Mouse (Mus musculus): Measurements from ENCODE around the gene Kif27.

Kif27 gene

GRCm38 (mm10) chr13:58364353-58365175 lies 5.6 kb upstream of the Kif27 start:
- DNase-seq (ENCODE audit: extremely low spot score, low spot score), result no peak

GRCm38 (mm10) chr13:58359304-58359653 lies 357 bp upstream of the Kif27 start:
- DNase-seq (ENCODE audit: extremely low spot score, low spot score), result no peak

- DNase-seq (ENCODE audit: extremely low spot score, low spot score), result no peak
Measured at GRCm38 (mm10) chr13:58352996-58353395, 5.9 kb downstream of the Kif27 start.

GRCm38 (mm10) chr13:58350606-58351005 lies 8.3 kb downstream of the Kif27 start:
- no peak for DNase-seq (ENCODE audit: extremely low spot score, low spot score)

- DNase-seq (ENCODE audit: extremely low spot score, low spot score), result no peak
Measured at GRCm38 (mm10) chr13:58344505-58344904, 14.4 kb downstream of the Kif27 start.

GRCm38 (mm10) chr13:58337456-58337855 lies 21.5 kb downstream of the Kif27 start:
- DNase-seq (ENCODE audit: extremely low spot score, low spot score), result no peak

- no peak for DNase-seq (ENCODE audit: extremely low spot score, low spot score)
Measured at GRCm38 (mm10) chr13:58334116-58334515, 24.8 kb downstream of the Kif27 start.

GRCm38 (mm10) chr13:58317768-58318167 lies 41.2 kb downstream of the Kif27 start:
- no peak for DNase-seq (ENCODE audit: extremely low spot score, low spot score)

GRCm38 (mm10) chr13:58314991-58315390 lies 43.9 kb downstream of the Kif27 start:
- no peak for DNase-seq (ENCODE audit: extremely low spot score, low spot score)

- DNase-seq (ENCODE audit: extremely low spot score, low spot score), result no peak
Measured at GRCm38 (mm10) chr13:58313758-58314157, 45.2 kb downstream of the Kif27 start.

GRCm38 (mm10) chr13:58311351-58311750 lies 47.6 kb downstream of the Kif27 start:
- DNase-seq (ENCODE audit: extremely low spot score, low spot score), result no peak

- DNase-seq (ENCODE audit: extremely low spot score, low spot score), result no peak
Measured at GRCm38 (mm10) chr13:58309499-58309898, 49.4 kb downstream of the Kif27 start.

- DNase-seq (ENCODE audit: extremely low spot score, low spot score), result no peak
Measured at GRCm38 (mm10) chr13:58307453-58307852, 51.5 kb downstream of the Kif27 start.

- DNase-seq (ENCODE audit: extremely low spot score, low spot score), result no peak
Measured at GRCm38 (mm10) chr13:58305230-58305629, 53.7 kb downstream of the Kif27 start.

GRCm38 (mm10) chr13:58302421-58303145 lies 56.3 kb downstream of the Kif27 start:
- DNase-seq (ENCODE audit: extremely low spot score, low spot score), result no peak

GRCm38 (mm10) chr13:58301961-58302360 lies 57.0 kb downstream of the Kif27 start:
- no peak for DNase-seq (ENCODE audit: extremely low spot score, low spot score)

GRCm38 (mm10) chr13:58298756-58299155 lies 60.2 kb downstream of the Kif27 start:
- DNase-seq (ENCODE audit: extremely low spot score, low spot score), result no peak

- DNase-seq (ENCODE audit: extremely low spot score, low spot score), result no peak
Measured at GRCm38 (mm10) chr13:58295582-58295981, 63.3 kb downstream of the Kif27 start.

GRCm38 (mm10) chr13:58292811-58293210 lies 66.1 kb downstream of the Kif27 start:
- peak; percentile 55 for DNase-seq (ENCODE audit: extremely low spot score, low spot score)

- DNase-seq (ENCODE audit: extremely low spot score, low spot score), result no peak
Measured at GRCm38 (mm10) chr13:58289308-58289707, 69.6 kb downstream of the Kif27 start.

- peak; percentile 92 for DNase-seq (ENCODE audit: extremely low spot score, low spot score)
Measured at GRCm38 (mm10) chr13:58287822-58288221, 71.1 kb downstream of the Kif27 start.

- no peak for DNase-seq (ENCODE audit: extremely low spot score, low spot score)
Measured at GRCm38 (mm10) chr13:58283466-58283865, 75.5 kb downstream of the Kif27 start.

- no peak for DNase-seq (ENCODE audit: extremely low spot score, low spot score)
Measured at GRCm38 (mm10) chr13:58281936-58282335, 77.0 kb downstream of the Kif27 start.
